Mouse (Mus musculus): ENCODE data around the gene Kmt2e.
"Not testable (repeated sequence)": the region's sequence is repeated elsewhere in the genome, so short reads cannot be mapped to it uniquely, and the experiment has no call there.

- not testable (repeated sequence) for TF ChIP-seq MAZ (IDR thresholded peaks at IDR 0.05; ENCODE audit: low read depth, low read length); SMC3 (IDR thresholded peaks at IDR 0.05; ENCODE audit: low read depth, low read length); CTCF (conservative IDR thresholded peaks at IDR 0.05 in 1 of 2, IDR thresholded peaks at IDR 0.05 in 1 of 2; ENCODE audit: low read depth in 2 of 2, low read length in 2 of 2); USF2 (conservative IDR thresholded peaks at IDR 0.05; ENCODE audit: low read depth, low read length)
Measured at GRCm38 (mm10) chr5:23453561-23453960, 19.3 kb downstream of the Kmt2e start.

Data from CH12.LX (cell line).